Mouse (Mus musculus) olfactory bulb, adult 2 months (tissue): ENCODE measurements around the gene Cfap126.

Experiments used
- CTCF ChIP-seq: fragments of 200-500 bp; IDR thresholded peaks from 2 replicates; pipeline ENCODE4 v1.5.1; 2012; ENCODE audit warnings: low read depth, mild to moderate bottlenecking, low read length, moderate library complexity; ENCODE audit not compliant: insufficient read depth
- POLR2A ChIP-seq: fragments of 200-500 bp; IDR thresholded peaks from 2 replicates; pipeline ENCODE4 v1.6.1; 2012; ENCODE audit warnings: mild to moderate bottlenecking, low read depth, low read length, moderate library complexity; ENCODE audit not compliant: insufficient read depth

GRCm38 (mm10) chr1:171113873-171114299 is at the start of gene Cfap126:
- TF ChIP-seq POLR2A (no peak), CTCF (no peak)
